Mouse (Mus musculus) urinary bladder, postnatal 10 days (tissue): ENCODE measurements around the gene Slc17a7.
A peak's percentile ranks its signal among the peaks of the same experiment; 100 is the strongest.

Experiments used
- DNase-seq: peaks from one replicate; pipeline ENCODE4 v3.0.0; 2022; ENCODE audit warnings: low spot score

Slc17a7 gene

GRCm38 (mm10) chr7:45178550-45178949 is 14.8 kb downstream of the Slc17a7 start:
- DNase-seq: no peak

- DNase-seq: no peak
These were observed 15.7 kb downstream of the Slc17a7 start, which contains the start of gene Gfy for GRCm38 (mm10) chr7:45179469-45179868. Gene Gfy, minus strand, starts transcription at chr7:45179569.

GRCm38 (mm10) chr7:45180896-45181477 is 17.2 kb downstream of the Slc17a7 start, which contains the start of gene Pth2:
Gene Pth2, plus strand, starts transcription at chr7:45180995.
- DNase-seq: no peak

GRCm38 (mm10) chr7:45181540-45181939 is 17.8 kb downstream of the Slc17a7 start:
- no peak for DNase-seq

GRCm38 (mm10) chr7:45182199-45182601 is 18.5 kb downstream of the Slc17a7 start:
- DNase-seq: peak; percentile 55

- DNase-seq: no peak
These were observed 18.9 kb downstream of the Slc17a7 start for GRCm38 (mm10) chr7:45182606-45183005.

GRCm38 (mm10) chr7:45183672-45184071 is 19.9 kb downstream of the Slc17a7 start:
- DNase-seq: no peak

- no peak for DNase-seq
These were observed 22.2 kb downstream of the Slc17a7 start for GRCm38 (mm10) chr7:45185921-45186320.

- no peak for DNase-seq
These were observed 25.9 kb downstream of the Slc17a7 start for GRCm38 (mm10) chr7:45189600-45189999.

- no peak for DNase-seq
These were observed 26.4 kb downstream of the Slc17a7 start for GRCm38 (mm10) chr7:45190186-45190585.

GRCm38 (mm10) chr7:45191161-45191560 is 27.4 kb downstream of the Slc17a7 start:
- DNase-seq: no peak

- no peak for DNase-seq
These were observed 28.1 kb downstream of the Slc17a7 start for GRCm38 (mm10) chr7:45191803-45192363.

- no peak for DNase-seq
These were observed 29.0 kb downstream of the Slc17a7 start for GRCm38 (mm10) chr7:45192585-45193310.

GRCm38 (mm10) chr7:45193406-45193805 is 29.7 kb downstream of the Slc17a7 start:
- no peak for DNase-seq

GRCm38 (mm10) chr7:45193871-45194785 is 30.4 kb downstream of the Slc17a7 start:
- no peak for DNase-seq

GRCm38 (mm10) chr7:45195341-45196175 is 31.8 kb downstream of the Slc17a7 start:
- no peak for DNase-seq

- no peak for DNase-seq
These were observed 32.4 kb downstream of the Slc17a7 start for GRCm38 (mm10) chr7:45196176-45196535.

GRCm38 (mm10) chr7:45196994-45197393 is 33.2 kb downstream of the Slc17a7 start:
- no peak for DNase-seq

- DNase-seq: no peak
These were observed 34.7 kb downstream of the Slc17a7 start for GRCm38 (mm10) chr7:45198435-45198834.

GRCm38 (mm10) chr7:45198961-45199360 is 35.2 kb downstream of the Slc17a7 start:
- no peak for DNase-seq

GRCm38 (mm10) chr7:45202654-45203053 is 38.9 kb downstream of the Slc17a7 start:
- no peak for DNase-seq
